ENCODE assay signal across 14 mouse cellular contexts in genomic region chr8:25326257-25326656, GRCm38 (mm10).
A peak's percentile ranks its signal among the peaks of the same experiment; 100 is the strongest.
DNase-seq lines count a peak whose midpoint lies in the region; ATAC-seq and TF ChIP-seq lines count a peak whose summit lies in the region.
"Had no signal": no experiment of that assay in that cellular context is flagged by ENCODE, and none has a peak within 500 bp of the region (broad histone marks: within the 10 kb centered on the region; RNA-seq: fewer than 3 reads in every experiment).

No protein-coding gene starts in this region.

- peak; percentile 58 for ATAC-seq in forebrain, postnatal 0 days
- no peak for ATAC-seq in forebrain, embryonic 12.5 days (ENCODE audit: low FRiP score)
- peak; percentile 56 for ATAC-seq in lung, embryonic 16.5 days (ENCODE audit: low read depth)
- ATAC-seq: activated CD4-positive, CD25-positive, alpha-beta regulatory T cell, adult 4 months had no signal

- DNase-seq in forebrain, postnatal 0 days, result peak; percentile 37
- DNase-seq in lung, postnatal 25 days (ENCODE audit: low spot score), result no peak
- peak; percentile 47 for DNase-seq in cerebellum, adult 9-11 months
- peak; percentile 68 for DNase-seq in lung, postnatal 10 days
- no peak for DNase-seq in frontal cortex, adult 2 months (ENCODE audit: extremely low spot score in 1 of 2, low spot score in 1 of 2)
- DNase-seq in frontal cortex, postnatal 14 days (ENCODE audit: low spot score in 2 of 2), result no peak
- DNase-seq: kidney, adult 2 months; spleen, adult 18-20 months; thymus, adult 18-20 months had no signal

- H3K4me1 ChIP-seq in forebrain, postnatal 0 days (ENCODE audit: insufficient read depth), result no peaks in the 10 kb centered on the region
- peaks cover 5% of the 10 kb centered on the region; the same call in 1 of the 2 replicates for H3K4me1 ChIP-seq in forebrain, embryonic 12.5 days
- peaks cover 23% of the 10 kb centered on the region for H3K4me1 ChIP-seq in lung, embryonic 16.5 days (replicated peaks; ENCODE audit: control insufficient read depth, insufficient read depth, low read length)

- WGBS in forebrain, postnatal 0 days, result 47% methylated on average over 12 of the region's 12 CpGs
- WGBS in forebrain, embryonic 12.5 days, result 63% methylated on average over 12 of the region's 12 CpGs
- WGBS in lung, embryonic 16.5 days, result 52% methylated on average over 12 of the region's 12 CpGs

- H3K4me3 ChIP-seq in forebrain, postnatal 0 days (ENCODE audit: low read depth, low read length), result no peak overlapping the region
- no peak overlapping the region for H3K4me3 ChIP-seq in forebrain, embryonic 12.5 days (replicated peaks)
- H3K4me3 ChIP-seq in lung, embryonic 16.5 days (ENCODE audit: low read length), result no peak overlapping the region
- H3K4me3 ChIP-seq: limb, embryonic 12.5 days; megakaryocyte, embryonic 14.5 days had no signal

- H3K4me2 ChIP-seq in forebrain, postnatal 0 days (ENCODE audit: low read depth), result no peak overlapping the region
- no peak overlapping the region for H3K4me2 ChIP-seq in forebrain, embryonic 12.5 days
- H3K4me2 ChIP-seq in lung, embryonic 16.5 days (ENCODE audit: low read depth, low read length), result no peak overlapping the region
- H3K4me2 ChIP-seq: limb, embryonic 12.5 days had no signal

- no peaks in the 10 kb centered on the region for H3K36me3 ChIP-seq in forebrain, postnatal 0 days (ENCODE audit: insufficient read depth)
- H3K36me3 ChIP-seq in forebrain, embryonic 12.5 days (replicated peaks), result no peaks in the 10 kb centered on the region
- H3K36me3 ChIP-seq in lung, embryonic 16.5 days (ENCODE audit: control insufficient read depth, insufficient read depth, low read length), result no peaks in the 10 kb centered on the region
- H3K36me3 ChIP-seq: limb, embryonic 12.5 days had no signal

- no peaks in the 10 kb centered on the region for H3K27me3 ChIP-seq in forebrain, postnatal 0 days (ENCODE audit: insufficient read depth, low read length)
- no peaks in the 10 kb centered on the region for H3K27me3 ChIP-seq in forebrain, embryonic 12.5 days
- no peaks in the 10 kb centered on the region for H3K27me3 ChIP-seq in lung, embryonic 16.5 days (ENCODE audit: control insufficient read depth, insufficient read depth, low read depth, low read length)

- H3K9ac ChIP-seq in forebrain, postnatal 0 days, result no peak overlapping the region
- H3K9ac ChIP-seq in forebrain, embryonic 12.5 days, result no peak overlapping the region
- no peak overlapping the region for H3K9ac ChIP-seq in lung, embryonic 16.5 days (ENCODE audit: low read length)
- H3K9ac ChIP-seq: limb, embryonic 12.5 days had no signal

- H3K27ac ChIP-seq in forebrain, postnatal 0 days (ENCODE audit: low read depth, low read length), result no peak overlapping the region
- no peak overlapping the region for H3K27ac ChIP-seq in forebrain, embryonic 12.5 days
- no peak overlapping the region for H3K27ac ChIP-seq in lung, embryonic 16.5 days (ENCODE audit: low read length)
- H3K27ac ChIP-seq: limb, embryonic 12.5 days had no signal

- no peaks in the 10 kb centered on the region for H3K9me3 ChIP-seq in forebrain, postnatal 0 days (ENCODE audit: low read length)
- H3K9me3 ChIP-seq in forebrain, embryonic 12.5 days, result no peaks in the 10 kb centered on the region
- H3K9me3 ChIP-seq in lung, embryonic 16.5 days (ENCODE audit: control insufficient read depth, low read length), result no peaks in the 10 kb centered on the region

- TF ChIP-seq CTCF in forebrain, postnatal 0 days (IDR thresholded peaks at IDR 0.05; ENCODE audit: low read depth), result no peak

Comparison
In these comparisons a context has a peak if more than half of its experiments do, and no peak if none do; other contexts are left out.
1. DNase-seq: peak in forebrain, postnatal 0 days (single experiment), cerebellum, adult 9-11 months (single experiment) and lung, postnatal 10 days (single experiment); none in lung, postnatal 25 days (single experiment), frontal cortex, adult 2 months (0 of 2) and frontal cortex, postnatal 14 days (0 of 2).